Mouse (Mus musculus): ENCODE measurements around the gene Paqr7. TPM values are rescaled to one million over a fixed set of nuclear protein-coding genes. Genes with fewer than 3 reads are reported as not detected.
A peak's percentile ranks its signal among the peaks of the same experiment; 100 is the strongest.
"Not testable (repeated sequence)": the region's sequence is repeated elsewhere in the genome, so short reads cannot be mapped to it uniquely, and the experiment has no call there.

Gene Paqr7
- polyA plus RNA-seq, 1 experiment from 2014 or later: 2.0 TPM

DNA sequence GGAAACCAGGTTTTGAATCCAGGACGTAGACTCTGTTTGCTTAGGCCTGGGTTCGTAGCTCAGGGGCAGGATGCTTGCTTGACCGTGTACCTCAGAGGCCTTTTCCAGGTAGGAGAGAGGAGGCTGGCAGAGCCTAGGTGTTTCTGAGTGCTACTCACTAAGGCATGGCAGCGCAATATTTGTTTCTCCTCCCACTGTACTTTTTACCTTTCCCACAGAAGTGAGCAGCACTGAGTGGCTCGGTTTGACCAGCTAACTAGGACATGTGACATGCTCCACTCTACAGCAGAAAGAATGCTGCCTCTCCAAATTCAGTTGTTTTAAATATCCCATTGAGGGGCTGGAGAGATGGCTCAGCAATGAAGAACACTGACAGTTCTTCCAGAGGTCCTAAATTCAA, 8.3 kb upstream of the Paqr7 start:
- no peaks in the 10 kb centered on the region for H3K36me3 ChIP-seq (ENCODE audit: control insufficient read depth, insufficient read depth, low read length)
- H3K9me3 ChIP-seq (ENCODE audit: control insufficient read depth, low read length): no peaks in the 10 kb centered on the region
- 0 out of 2 replicates have a peak, but pooled peaks cover 4% of the 10 kb centered on the region for H3K27me3 ChIP-seq (replicated peaks; ENCODE audit: control insufficient read depth, insufficient read depth, low read length)
- DNase-seq (ENCODE audit: low spot score): no peak
- no peak overlapping the region for H3K4me3 ChIP-seq (ENCODE audit: low read depth, low read length)
- H3K4me2 ChIP-seq (ENCODE audit: low read depth, low read length): no peak overlapping the region
- no peaks in the 10 kb centered on the region for H3K4me1 ChIP-seq (ENCODE audit: control insufficient read depth, insufficient read depth, low read length)
- WGBS: 83% methylated on average over 5 of the region's 5 CpGs
- no peak overlapping the region for H3K9ac ChIP-seq (ENCODE audit: low read depth, low read length)
- no peak overlapping the region for H3K27ac ChIP-seq (replicated peaks; ENCODE audit: low read depth, low read length)
- no peak for ATAC-seq (ENCODE audit: low read depth)

DNA sequence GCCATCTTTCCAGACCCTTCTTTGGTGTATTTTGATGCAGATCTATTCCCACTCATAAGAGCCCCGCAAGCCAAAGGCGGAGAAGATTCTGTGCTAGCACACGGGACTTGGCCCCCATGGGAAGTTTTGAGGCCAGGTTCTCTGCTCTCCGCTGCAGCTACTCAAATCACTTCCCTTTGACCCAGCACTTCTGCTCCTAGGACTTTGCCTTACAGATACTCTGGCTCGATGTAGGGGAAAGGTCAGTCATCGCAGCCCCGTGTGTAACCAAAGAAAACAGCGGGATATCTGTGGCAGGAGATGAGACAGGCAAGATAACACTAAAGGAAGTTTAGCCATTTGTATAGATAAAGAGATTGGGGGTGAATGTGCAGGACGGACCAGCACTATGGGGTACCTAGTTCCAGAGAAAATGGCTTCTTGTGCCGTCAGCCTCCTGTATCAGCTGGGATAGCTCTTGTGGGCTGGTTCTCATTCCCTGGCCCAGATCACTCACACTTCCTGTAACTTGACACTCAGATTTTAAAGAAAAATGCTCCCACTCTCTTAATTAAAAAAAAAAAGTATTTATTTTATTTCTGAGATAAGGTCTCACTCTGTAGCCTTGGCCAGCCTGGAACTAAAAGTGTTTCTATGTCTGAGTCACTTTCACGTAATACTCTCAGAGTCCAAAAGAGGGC, 6.4 kb upstream of the Paqr7 start:
- DNase-seq (ENCODE audit: low spot score) (no peak), ATAC-seq (ENCODE audit: low read depth) (no peak)
- Histone ChIP-seq H3K27me3 (replicated peaks; ENCODE audit: control insufficient read depth, insufficient read depth, low read length) (no peaks in the 10 kb centered on the region), H3K4me3 (ENCODE audit: low read depth, low read length) (no peak overlapping the region), H3K27ac (replicated peaks; ENCODE audit: low read depth, low read length) (no peak overlapping the region), H3K36me3 (ENCODE audit: control insufficient read depth, insufficient read depth, low read length) (no peaks in the 10 kb centered on the region), H3K9ac (ENCODE audit: low read depth, low read length) (no peak overlapping the region), H3K4me1 (ENCODE audit: control insufficient read depth, insufficient read depth, low read length) (peaks cover 6% of the 10 kb centered on the region; the same call in 1 of the 2 replicates), H3K9me3 (ENCODE audit: control insufficient read depth, low read length) (no peaks in the 10 kb centered on the region), H3K4me2 (ENCODE audit: low read depth, low read length) (no peak overlapping the region)
- 82% methylated on average over 11 of the region's 11 CpGs for WGBS

DNA sequence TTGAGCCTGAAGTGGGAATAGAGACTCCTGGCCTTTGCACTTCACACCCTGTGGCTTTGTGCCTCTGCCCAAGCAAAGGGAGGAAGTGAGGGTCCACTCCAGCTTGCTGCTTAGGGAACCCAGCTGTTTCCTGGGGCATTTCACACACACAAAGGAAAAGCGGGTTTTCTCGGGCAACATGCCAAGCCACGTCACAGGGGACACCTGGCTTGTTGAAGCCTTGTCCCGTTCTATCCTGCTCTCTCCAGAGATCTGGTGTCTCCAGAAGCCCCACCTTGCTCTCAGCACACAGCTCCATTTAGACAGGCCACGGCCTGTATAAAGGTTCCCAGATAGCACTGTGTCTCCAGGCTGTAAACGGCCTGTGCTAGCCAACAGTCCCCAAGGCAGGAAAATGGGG, 4.8 kb upstream of the Paqr7 start:
- Histone ChIP-seq H3K9ac (ENCODE audit: low read depth, low read length) (no peak overlapping the region), H3K27me3 (replicated peaks; ENCODE audit: control insufficient read depth, insufficient read depth, low read length) (no peaks in the 10 kb centered on the region), H3K4me3 (ENCODE audit: low read depth, low read length) (no peak overlapping the region), H3K4me1 (ENCODE audit: control insufficient read depth, insufficient read depth, low read length) (peaks cover 7% of the 10 kb centered on the region; the same call in 1 of the 2 replicates), H3K27ac (replicated peaks; ENCODE audit: low read depth, low read length) (0 out of 2 replicates have a peak overlapping the region, but pooled peaks have one; percentile 15), H3K4me2 (ENCODE audit: low read depth, low read length) (no peak overlapping the region), H3K9me3 (ENCODE audit: control insufficient read depth, low read length) (no peaks in the 10 kb centered on the region), H3K36me3 (ENCODE audit: control insufficient read depth, insufficient read depth, low read length) (no peaks in the 10 kb centered on the region)
- 47% methylated on average over 6 of the region's 6 CpGs for WGBS
- peak; percentile 73 for DNase-seq (ENCODE audit: low spot score)
- peak; percentile 72; the same call in 1 of the 2 replicates for ATAC-seq (ENCODE audit: low read depth)

DNA sequence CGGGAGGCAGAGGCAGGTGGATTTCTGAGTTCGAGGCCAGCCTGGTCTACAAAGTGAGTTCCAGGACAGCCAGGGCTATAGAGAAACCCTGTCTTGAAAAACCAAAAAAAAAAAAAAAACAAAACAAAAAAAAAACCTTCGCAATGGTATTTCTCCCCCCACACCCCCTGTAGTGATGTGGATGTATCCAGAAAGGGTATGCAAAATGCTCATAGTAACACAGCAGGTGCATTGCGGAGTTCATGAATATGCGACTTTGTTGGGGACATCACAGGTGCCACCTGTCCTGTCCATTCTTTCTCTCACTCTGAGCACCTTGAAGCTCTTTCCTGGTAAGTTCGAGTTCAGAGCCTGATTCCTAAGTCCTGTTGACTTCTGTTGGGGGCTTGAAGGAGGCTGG, 2.3 kb upstream of the Paqr7 start:
- H3K9me3 ChIP-seq (ENCODE audit: control insufficient read depth, low read length); H3K27ac ChIP-seq (replicated peaks; ENCODE audit: low read depth, low read length); H3K27me3 ChIP-seq (replicated peaks; ENCODE audit: control insufficient read depth, insufficient read depth, low read length); H3K9ac ChIP-seq (ENCODE audit: low read depth, low read length); H3K4me3 ChIP-seq (ENCODE audit: low read depth, low read length); DNase-seq (ENCODE audit: low spot score); ATAC-seq (ENCODE audit: low read depth); H3K4me2 ChIP-seq (ENCODE audit: low read depth, low read length); H3K36me3 ChIP-seq (ENCODE audit: control insufficient read depth, insufficient read depth, low read length): not testable (repeated sequence)
- 94% methylated on average over 6 of the region's 6 CpGs for WGBS
- H3K4me1 ChIP-seq (ENCODE audit: control insufficient read depth, insufficient read depth, low read length): peaks cover 15% of the 10 kb centered on the region

- no peaks in the 10 kb centered on the region for H3K36me3 ChIP-seq (ENCODE audit: control insufficient read depth, insufficient read depth, low read length)
- 62% methylated on average over 16 of the region's 16 CpGs for WGBS
- DNase-seq (ENCODE audit: low spot score) (peak; percentile 70), ATAC-seq (ENCODE audit: low read depth) (no peak)
- no peak overlapping the region; the same call in 1 of the 2 replicates for H3K27ac ChIP-seq (replicated peaks; ENCODE audit: low read depth, low read length)
- H3K4me2 ChIP-seq (ENCODE audit: low read depth, low read length): no peak overlapping the region
- H3K9ac ChIP-seq (ENCODE audit: low read depth, low read length): peak overlapping the region; percentile 34; the same call in 1 of the 2 replicates
- H3K27me3 ChIP-seq (replicated peaks; ENCODE audit: control insufficient read depth, insufficient read depth, low read length): no peaks in the 10 kb centered on the region
- H3K4me1 ChIP-seq (ENCODE audit: control insufficient read depth, insufficient read depth, low read length): peaks cover 15% of the 10 kb centered on the region
- no peak overlapping the region for H3K4me3 ChIP-seq (ENCODE audit: low read depth, low read length)
- no peaks in the 10 kb centered on the region for H3K9me3 ChIP-seq (ENCODE audit: control insufficient read depth, low read length)
These were observed 1.5 kb upstream of the Paqr7 start for GRCm38 (mm10) chr4:134494780-134495545.

DNA sequence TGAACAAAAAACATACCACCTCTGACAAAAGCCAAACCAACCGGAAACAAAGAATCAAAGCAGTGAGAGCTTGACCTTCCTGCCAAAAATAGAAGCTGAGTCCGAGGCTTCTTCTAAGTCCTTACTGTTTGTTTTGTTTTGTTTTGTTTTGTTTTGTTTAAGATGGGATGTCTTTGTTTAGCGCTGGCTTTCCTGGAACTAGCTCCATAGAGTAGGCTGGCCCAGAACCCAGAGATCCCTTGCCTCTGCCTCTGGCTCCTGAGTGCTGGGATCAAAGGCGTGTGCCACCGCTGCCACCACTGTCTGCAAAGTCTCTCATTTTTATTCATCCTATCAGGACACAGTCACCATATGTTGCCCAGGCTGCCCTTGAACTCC, 962 bp upstream of the Paqr7 start:
- no peaks in the 10 kb centered on the region for H3K36me3 ChIP-seq (ENCODE audit: control insufficient read depth, insufficient read depth, low read length)
- WGBS: 60% methylated on average over 5 of the region's 5 CpGs
- DNase-seq (ENCODE audit: low spot score): no peak
- H3K27me3 ChIP-seq (replicated peaks; ENCODE audit: control insufficient read depth, insufficient read depth, low read length): no peaks in the 10 kb centered on the region
- H3K9me3 ChIP-seq (ENCODE audit: control insufficient read depth, low read length): no peaks in the 10 kb centered on the region
- ATAC-seq (ENCODE audit: low read depth): no peak
- H3K4me3 ChIP-seq (ENCODE audit: low read depth, low read length): no peak overlapping the region
- no peak overlapping the region for H3K4me2 ChIP-seq (ENCODE audit: low read depth, low read length)
- no peak overlapping the region; the same call in 1 of the 2 replicates for H3K27ac ChIP-seq (replicated peaks; ENCODE audit: low read depth, low read length)
- H3K9ac ChIP-seq (ENCODE audit: low read depth, low read length): no peak overlapping the region
- peaks cover 15% of the 10 kb centered on the region for H3K4me1 ChIP-seq (ENCODE audit: control insufficient read depth, insufficient read depth, low read length)

GRCm38 (mm10) chr4:134497223-134497622, 726 bp downstream of the Paqr7 start:
- ATAC-seq (ENCODE audit: low read depth): peak; percentile 9; the same call in 1 of the 2 replicates
- peak overlapping the region; percentile 48 for H3K4me3 ChIP-seq (ENCODE audit: low read depth, low read length)
- peaks cover 15% of the 10 kb centered on the region for H3K4me1 ChIP-seq (ENCODE audit: control insufficient read depth, insufficient read depth, low read length)
- H3K36me3 ChIP-seq (ENCODE audit: control insufficient read depth, insufficient read depth, low read length): no peaks in the 10 kb centered on the region
- H3K4me2 ChIP-seq (ENCODE audit: low read depth, low read length): peak overlapping the region; percentile 87
- H3K9ac ChIP-seq (ENCODE audit: low read depth, low read length): peak overlapping the region; percentile 66
- no peaks in the 10 kb centered on the region for H3K27me3 ChIP-seq (replicated peaks; ENCODE audit: control insufficient read depth, insufficient read depth, low read length)
- no peak overlapping the region for H3K27ac ChIP-seq (replicated peaks; ENCODE audit: low read depth, low read length)
- 15% methylated on average over 6 of the region's 6 CpGs for WGBS
- no peak for DNase-seq (ENCODE audit: low spot score)
- H3K9me3 ChIP-seq (ENCODE audit: control insufficient read depth, low read length): no peaks in the 10 kb centered on the region

DNA sequence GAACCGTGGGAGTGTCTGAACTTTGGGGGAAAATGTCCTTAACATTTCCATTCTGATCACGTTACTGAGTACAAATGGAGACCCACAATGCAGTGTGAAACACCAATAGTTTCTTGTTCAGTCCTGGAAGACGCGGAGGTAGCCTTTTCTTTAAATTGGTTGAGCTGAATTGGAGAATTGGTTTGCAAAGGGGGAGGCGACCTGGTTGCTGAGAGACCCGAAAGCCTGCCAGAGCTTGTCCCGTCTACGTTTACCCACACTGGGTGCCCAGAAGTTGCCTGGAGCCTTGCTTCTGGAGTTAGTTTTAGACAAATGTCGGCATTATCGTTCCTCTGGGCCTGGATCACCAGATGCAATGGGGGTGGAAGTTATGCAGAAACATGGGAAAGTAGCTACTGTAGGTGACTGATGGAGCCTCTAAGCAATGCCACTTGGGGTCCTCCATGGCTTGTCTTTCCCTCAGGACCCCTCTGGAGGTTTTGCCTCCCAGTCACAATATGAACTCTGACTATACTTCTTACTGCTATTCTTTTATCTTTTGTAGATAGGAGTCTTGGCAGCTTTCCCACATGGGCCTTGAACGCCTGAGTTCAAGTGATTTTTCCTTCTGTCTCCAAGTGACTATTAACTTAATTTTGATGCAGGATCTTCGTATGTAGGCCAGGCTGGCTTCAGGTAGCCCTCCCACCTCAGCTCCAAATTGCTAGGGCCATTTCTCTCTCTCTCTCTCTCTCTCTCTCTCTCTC, 1.7 kb downstream of the Paqr7 start:
- H3K36me3 ChIP-seq (ENCODE audit: control insufficient read depth, insufficient read depth, low read length): no peaks in the 10 kb centered on the region
- 0 out of 2 replicates have a peak overlapping the region, but pooled peaks have one; percentile 87 for H3K4me2 ChIP-seq (ENCODE audit: low read depth, low read length)
- H3K9me3 ChIP-seq (ENCODE audit: control insufficient read depth, low read length): no peaks in the 10 kb centered on the region
- no peak overlapping the region for H3K4me3 ChIP-seq (ENCODE audit: low read depth, low read length)
- ATAC-seq (ENCODE audit: low read depth): no peak
- no peak for DNase-seq (ENCODE audit: low spot score)
- no peaks in the 10 kb centered on the region for H3K27me3 ChIP-seq (replicated peaks; ENCODE audit: control insufficient read depth, insufficient read depth, low read length)
- H3K9ac ChIP-seq (ENCODE audit: low read depth, low read length): no peak overlapping the region
- WGBS: 64% methylated on average over 12 of the region's 12 CpGs
- peaks cover 15% of the 10 kb centered on the region for H3K4me1 ChIP-seq (ENCODE audit: control insufficient read depth, insufficient read depth, low read length)
- H3K27ac ChIP-seq (replicated peaks; ENCODE audit: low read depth, low read length): no peak overlapping the region
